Mouse (Mus musculus): ENCODE measurements around the gene Osbpl10.
"Not testable (repeated sequence)": the region's sequence is repeated elsewhere in the genome, so short reads cannot be mapped to it uniquely, and the experiment has no call there.

Gene Osbpl10

GRCm38 (mm10) chr9:114985741-114986140, 7.4 kb downstream of the Osbpl10 start:
- no peak for DNase-seq

DNA sequence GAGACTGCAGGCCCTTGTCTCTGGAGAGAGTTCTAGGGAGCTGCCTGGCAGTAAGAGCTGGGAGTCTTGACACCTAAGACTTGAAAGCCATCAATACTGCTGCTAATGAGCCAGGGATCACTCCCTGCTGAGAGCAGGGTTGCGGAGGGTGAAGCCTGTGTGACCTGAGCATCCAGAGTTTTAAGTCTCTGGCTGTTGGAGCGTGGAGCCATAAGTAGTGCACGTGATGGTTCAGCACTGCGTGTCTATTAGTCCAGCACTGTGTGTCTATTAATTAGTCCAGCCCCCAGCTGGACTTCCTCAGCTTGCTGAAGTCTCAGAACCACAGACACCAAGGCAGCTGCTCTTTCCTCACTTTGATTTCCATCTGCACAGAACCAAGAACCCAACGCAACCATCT, 8.0 kb downstream of the Osbpl10 start:
- DNase-seq = no peak

DNA sequence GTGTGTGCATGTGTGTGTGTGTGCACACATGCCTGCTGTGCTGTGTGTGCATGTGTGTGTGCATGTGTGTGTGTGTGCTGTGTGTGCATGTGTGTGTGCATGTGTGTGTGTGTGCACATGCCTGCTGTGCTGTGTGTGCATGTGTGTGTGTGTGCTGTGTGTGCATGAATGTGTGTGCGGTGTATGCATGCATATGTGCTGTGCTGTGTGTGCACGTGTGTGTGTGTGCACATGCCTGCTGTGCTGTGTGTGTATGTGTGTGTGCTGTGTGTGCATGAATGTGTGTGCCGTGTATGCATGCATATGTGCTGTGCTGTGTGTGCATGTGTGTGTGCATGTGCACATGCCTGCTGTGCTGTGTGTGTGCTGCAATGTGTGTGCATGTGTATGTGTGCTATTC, 9.7 kb downstream of the Osbpl10 start:
- DNase-seq = no peak

GRCm38 (mm10) chr9:114988610-114989327, 10.4 kb downstream of the Osbpl10 start:
- DNase-seq = no peak

DNA sequence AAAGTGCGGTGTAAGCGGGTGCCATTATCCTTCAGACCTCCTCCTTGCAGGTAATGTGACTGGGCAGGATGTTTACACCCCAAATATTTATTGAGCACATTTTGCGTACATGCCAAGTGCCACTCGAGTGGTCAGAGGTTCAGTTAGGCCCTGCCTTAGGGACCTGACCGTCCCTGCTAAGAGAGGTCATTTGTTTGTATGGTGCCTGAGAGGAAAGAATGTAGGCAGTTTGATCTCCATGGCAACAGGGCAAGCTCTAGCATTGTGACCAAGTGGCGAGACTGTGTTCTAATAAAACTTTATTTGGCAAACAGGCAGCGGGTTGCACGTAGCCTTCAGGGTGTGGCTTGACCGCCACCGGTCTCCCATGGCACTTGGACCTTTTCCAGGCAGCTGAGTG, 12.1 kb downstream of the Osbpl10 start:
- DNase-seq = no peak

DNA sequence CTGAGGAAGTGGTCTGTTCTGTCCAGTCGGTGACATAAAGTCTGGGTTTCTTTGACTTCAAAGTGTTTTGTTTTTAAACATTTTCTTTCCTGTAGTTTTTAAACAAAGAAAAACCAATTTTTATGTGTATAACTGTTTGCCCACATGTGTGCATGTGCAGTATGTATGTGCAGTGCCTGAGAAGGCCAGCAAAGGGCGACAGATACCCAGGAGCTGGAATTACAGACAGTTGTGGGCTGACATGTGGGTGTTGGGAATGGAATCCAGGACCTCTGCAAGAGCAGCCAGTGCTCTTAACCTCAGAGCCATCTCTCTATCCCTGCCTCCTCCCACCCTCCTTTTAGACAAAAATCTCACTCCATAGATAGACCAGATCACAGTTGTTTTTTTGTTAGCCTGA, 14.2 kb downstream of the Osbpl10 start:
- no peak for DNase-seq

GRCm38 (mm10) chr9:114995250-114995649, 16.9 kb downstream of the Osbpl10 start:
- DNase-seq = no peak

- DNase-seq = no peak
These were observed 17.3 kb downstream of the Osbpl10 start for GRCm38 (mm10) chr9:114995716-114996115.

- DNase-seq = no peak
These were observed 18.1 kb downstream of the Osbpl10 start for GRCm38 (mm10) chr9:114996489-114996888.

- no peak for DNase-seq
These were observed 20.8 kb downstream of the Osbpl10 start for GRCm38 (mm10) chr9:114999010-114999770.

DNA sequence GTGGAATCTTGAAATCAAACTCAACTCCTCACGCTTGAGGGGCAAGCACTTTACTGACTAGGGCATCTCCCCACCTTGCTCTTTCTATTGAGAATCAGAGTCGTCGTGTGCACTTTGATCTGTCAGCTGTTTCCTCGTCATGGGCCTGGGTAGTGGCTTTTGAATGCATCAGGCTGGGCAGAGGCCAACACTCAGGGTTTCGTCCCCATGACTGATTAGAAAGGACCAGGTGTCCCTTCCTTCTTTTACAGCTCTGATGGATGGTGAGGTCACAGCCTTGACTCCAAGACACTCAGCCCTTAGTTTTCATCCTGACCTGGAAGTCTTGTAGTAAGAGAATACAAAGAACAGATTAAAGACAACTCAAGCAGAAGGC, 21.4 kb downstream of the Osbpl10 start:
- DNase-seq = no peak

DNA sequence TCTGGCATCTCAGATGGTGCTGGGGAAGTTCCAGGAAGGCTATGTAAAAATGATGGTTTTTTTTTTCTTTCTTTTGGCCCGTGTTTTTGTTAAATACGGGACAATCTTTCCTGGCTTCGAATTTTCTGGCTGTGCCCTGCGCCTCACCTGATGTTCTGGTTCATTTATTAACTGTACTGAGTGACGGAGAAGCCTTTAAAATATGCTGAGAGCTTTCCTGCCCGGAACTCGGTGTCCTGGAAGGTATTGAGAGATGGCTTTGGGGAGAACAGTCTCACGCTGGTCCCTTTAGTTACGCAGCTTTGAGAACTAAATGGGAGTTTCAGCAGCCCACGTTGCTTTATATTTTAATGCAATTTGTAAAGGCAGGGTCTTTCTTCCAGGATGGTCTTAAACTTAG, 27.1 kb downstream of the Osbpl10 start:
- no peak for DNase-seq

GRCm38 (mm10) chr9:115007776-115008175, 29.4 kb downstream of the Osbpl10 start:
- DNase-seq = no peak

DNA sequence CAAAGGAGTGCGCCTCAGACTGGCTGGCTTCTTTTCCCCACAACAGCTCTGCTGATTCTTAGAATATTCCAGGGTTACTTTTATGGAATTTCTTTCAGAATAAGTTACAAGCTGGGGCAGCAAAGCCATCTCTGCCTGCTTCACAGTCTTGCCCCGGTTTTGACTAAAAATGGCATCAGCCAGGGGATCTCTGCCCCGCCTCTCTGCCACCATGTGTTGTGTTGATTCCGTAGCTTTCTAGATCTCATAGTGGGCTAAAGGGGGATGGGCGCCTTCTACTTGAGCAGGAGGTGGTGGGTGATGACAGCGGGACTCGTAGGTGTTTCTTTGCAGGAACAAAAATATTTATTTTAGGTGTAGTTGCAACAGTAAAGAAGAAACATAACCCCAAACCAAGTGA, 29.8 kb downstream of the Osbpl10 start:
- no peak for DNase-seq

DNA sequence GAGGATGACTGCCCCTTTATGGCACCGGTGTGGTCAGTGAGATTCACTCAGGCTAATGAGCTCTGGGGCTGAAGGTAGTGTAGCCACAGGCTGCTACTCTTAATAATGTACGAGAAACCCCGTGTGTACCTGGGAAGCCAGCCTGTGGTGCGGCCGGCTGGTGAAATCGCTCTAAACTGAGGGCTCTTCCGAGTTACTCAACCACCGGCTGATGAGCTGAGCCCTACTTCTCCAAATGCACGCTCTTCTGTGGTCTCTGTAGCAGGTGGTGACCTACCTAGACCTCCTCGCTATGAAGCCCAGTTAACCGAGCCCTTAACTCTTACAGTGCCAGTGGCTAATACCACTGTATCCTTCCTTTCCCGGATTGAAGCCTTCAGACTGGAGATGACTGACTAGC, 34.0 kb downstream of the Osbpl10 start:
- no peak for DNase-seq

DNA sequence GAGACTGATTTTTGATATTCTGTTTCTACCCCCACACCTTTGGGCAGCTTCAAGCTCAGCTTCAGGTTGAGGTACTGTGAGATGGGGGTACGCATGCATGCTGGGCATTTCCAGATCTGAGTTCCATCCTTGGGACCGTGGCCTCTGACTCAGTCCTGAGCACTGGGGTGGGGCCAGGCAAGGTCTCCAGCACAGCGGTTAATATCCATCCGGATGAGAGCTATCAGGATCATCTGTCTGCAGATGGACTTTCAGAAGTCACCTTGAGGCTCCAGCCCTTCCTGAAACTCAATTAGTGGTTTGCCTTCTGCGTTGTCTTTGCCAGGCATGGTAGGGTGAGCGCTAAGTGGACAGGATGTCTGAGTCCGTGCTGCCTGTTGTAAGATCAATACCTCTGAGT, 41.8 kb downstream of the Osbpl10 start:
- no peak for DNase-seq

DNA sequence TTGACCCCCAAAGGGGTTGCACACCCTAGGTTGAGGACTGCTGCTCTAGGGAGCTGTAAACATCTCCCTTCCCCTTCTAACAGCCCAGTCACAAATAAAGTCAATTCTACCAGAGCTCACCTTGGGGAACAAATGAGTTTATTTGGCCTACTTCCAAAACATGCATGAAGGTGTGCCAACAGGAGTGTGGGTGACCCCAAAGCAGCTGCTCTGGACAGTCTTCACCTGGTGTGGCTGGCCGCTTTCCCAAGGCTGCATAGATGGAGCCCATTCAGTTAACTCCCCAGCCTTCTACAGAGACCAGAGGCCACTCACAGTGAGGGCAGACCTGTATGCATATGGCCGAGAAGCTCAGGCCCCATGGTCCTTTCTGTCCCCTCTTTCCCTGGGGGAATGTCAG, 43.0 kb downstream of the Osbpl10 start:
- DNase-seq = no peak

- DNase-seq = no peak
These were observed 44.8 kb downstream of the Osbpl10 start for GRCm38 (mm10) chr9:115023137-115023536.

DNA sequence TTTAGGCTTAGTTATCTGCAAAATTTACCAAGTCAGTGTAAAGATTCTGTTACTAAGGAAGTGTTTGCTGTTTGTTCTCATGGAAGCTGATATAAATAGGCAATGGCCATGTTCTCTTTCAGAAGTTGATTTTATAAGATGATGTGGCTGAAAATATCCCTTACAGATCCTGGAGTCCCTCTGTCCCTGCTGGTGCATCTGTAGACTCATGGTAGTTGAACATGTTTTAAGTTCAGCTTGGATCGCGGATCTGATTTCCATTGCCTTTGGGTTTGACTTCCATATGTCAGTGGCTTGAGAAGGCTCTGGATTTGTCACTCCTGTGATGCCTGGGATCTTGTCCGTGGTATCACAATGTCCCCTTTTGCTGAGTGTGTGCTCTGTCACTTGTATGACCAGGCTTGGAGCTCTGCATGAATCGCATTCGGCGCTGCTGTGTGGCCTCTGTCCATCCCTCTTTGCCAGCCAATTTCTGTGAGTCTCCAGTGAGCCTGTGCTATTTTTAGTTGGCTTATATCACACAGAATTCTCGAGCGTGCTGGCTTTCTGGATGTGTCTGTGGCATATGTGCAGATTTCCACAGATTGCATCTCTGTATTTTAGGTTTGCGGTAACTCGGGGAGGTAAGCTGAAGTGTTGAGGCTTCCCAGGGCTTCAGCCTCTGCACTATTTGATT, 45.5 kb downstream of the Osbpl10 start:
- peak; percentile 67 for DNase-seq

DNA sequence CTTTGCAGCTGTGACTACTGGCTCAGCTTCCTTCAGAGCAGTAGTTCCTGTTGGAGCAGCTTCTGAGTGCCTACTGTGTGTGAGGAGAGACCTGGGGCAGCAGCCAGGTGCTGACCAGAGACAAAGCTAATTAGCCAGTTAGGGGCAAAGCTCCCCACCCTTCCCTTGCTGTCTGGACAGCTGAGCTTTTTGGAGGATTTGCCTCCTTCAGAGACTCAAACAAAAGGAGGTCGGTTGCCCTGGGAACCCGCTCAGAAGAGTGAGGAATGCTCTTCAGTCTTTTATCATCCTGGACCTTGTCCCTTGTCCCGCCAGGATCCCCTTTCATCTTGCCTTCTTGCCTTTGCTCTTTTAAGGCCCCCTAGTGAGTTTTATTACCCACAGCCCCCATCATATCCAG, 50.9 kb downstream of the Osbpl10 start:
- no peak for DNase-seq

- no peak for DNase-seq
These were observed 52.2 kb downstream of the Osbpl10 start for GRCm38 (mm10) chr9:115030581-115030980.

DNA sequence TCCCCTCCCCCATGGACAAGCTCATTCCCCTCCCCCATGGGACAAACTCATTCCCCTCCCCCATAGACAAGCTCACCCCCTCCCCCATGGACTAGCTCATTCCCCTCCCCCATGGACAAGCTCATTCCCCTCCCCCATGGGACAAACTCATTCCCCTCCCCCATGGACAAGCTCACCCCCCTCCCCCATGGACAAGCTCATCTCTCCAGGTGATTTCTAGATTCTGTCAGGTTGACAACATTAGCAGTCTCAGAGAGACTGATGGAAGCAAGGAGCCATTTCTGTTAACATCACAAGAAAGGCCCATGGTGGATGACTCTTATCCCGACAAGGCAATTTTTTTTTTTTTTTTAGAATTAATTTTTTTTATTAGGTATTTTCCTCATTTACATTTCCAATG, 52.7 kb downstream of the Osbpl10 start:
- not testable (repeated sequence) for DNase-seq

DNA sequence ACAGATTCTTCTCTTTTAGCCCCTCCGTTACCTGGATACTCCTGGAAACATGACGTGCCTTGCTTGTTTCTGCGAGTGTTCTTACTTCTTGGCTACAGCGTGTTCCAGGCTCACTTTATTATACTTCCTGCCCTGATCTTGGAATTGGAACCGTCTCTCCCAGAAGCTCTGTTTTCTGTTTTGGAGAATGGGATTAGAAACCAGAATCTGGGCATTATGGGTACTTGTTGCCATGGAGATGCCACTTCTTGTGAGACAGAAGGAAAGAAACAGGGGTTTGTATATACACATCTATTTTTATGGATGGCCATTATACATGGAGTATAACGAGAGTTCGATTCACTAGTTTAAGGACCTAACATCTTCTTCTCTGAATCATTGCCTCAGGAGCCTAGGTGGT, 54.4 kb downstream of the Osbpl10 start:
- DNase-seq = no peak

DNA sequence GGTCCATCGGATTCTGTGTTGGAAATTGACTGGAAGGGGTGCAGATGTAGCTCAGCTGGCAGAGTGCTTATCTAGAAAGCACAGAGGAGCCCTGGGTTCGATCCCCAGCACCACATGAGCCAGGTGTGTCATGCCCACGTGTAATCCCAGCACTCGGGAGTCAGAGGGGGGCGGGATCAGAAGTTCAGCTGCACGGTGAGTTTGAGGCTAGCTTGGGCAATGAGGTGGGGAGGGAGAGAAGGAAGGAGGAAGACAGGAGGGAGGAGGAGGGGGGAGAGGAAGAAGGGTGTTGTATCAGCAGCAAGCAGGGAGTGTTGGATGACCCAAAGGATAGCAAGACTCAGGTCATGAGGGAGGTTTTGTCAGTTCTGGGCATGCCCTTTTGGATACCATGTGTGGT, 55.9 kb downstream of the Osbpl10 start:
- no peak for DNase-seq

Measured in cerebellum, adult 9-10 months (tissue).